ENCODE assay signal across 12 mouse cellular contexts in the genomic region with DNA sequence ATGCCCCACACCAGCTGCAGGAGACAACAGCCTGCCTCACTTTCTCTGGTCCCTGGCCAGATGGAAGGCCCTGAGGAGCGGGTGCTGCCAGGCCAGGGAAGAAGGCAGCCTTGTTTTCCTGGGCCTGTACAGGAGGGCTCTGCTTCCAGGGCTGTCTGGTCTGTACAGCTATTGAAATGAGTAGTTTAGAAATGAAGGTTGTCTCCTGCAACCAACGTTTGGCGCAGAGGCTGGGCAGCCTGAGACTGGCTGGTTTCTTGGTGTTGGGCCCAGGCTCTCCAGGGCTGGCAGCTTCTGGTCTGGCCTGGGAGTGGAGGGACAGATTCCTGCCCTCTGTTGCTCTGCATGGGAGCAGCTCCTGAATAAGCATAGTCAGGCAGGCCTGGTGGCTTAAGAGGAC.
DNase-seq lines count a peak whose midpoint lies in the region; ATAC-seq and TF ChIP-seq lines count a peak whose summit lies in the region.
"Had no signal": no experiment of that assay in that cellular context is flagged by ENCODE, and none has a peak within 500 bp of the region (broad histone marks: within the 10 kb centered on the region; RNA-seq: fewer than 3 reads in every experiment).

No protein-coding gene starts in this region.

- TF ChIP-seq CTCF in cerebellum, adult 2 months (IDR thresholded peaks at IDR 0.05; ENCODE audit: borderline replicate concordance, insufficient read depth, low read depth, low read length) = no peak

- ATAC-seq in hindbrain, embryonic 16.5 days = peak; percentile 63
- no peak for ATAC-seq in forebrain, embryonic 12.5 days (ENCODE audit: low FRiP score)
- ATAC-seq: forebrain, embryonic 16.5 days had no signal

- H3K4me3 ChIP-seq in hindbrain, embryonic 16.5 days (ENCODE audit: low read length) = no peak overlapping the region
- H3K4me3 ChIP-seq in hindbrain, embryonic 10.5 days = no peak overlapping the region
- no peak overlapping the region for H3K4me3 ChIP-seq in cerebellum, adult 2 months (replicated peaks; ENCODE audit: insufficient read depth, low read depth, low read length)
- no peak overlapping the region for H3K4me3 ChIP-seq in forebrain, embryonic 12.5 days (replicated peaks)
- H3K4me3 ChIP-seq: limb, embryonic 15.5 days had no signal

- 71% methylated on average over 3 of the region's 3 CpGs for WGBS in hindbrain, embryonic 16.5 days
- WGBS in hindbrain, embryonic 10.5 days = 84% methylated on average over 3 of the region's 3 CpGs
- 11% methylated on average over 3 of the region's 3 CpGs for WGBS in cerebellum, adult 2 months
- WGBS in forebrain, embryonic 12.5 days = 83% methylated on average over 3 of the region's 3 CpGs

- H3K27ac ChIP-seq in hindbrain, embryonic 16.5 days (ENCODE audit: low read depth, low read length) = peak overlapping the region; percentile 46; the same call in 1 of the 2 replicates
- no peak overlapping the region for H3K27ac ChIP-seq in hindbrain, embryonic 10.5 days
- H3K27ac ChIP-seq in cerebellum, adult 2 months (ENCODE audit: insufficient read depth, low read length) = peak overlapping the region; percentile 26
- no peak overlapping the region for H3K27ac ChIP-seq in forebrain, embryonic 12.5 days
- H3K27ac ChIP-seq: limb, embryonic 15.5 days had no signal

- H3K4me1 ChIP-seq in hindbrain, embryonic 16.5 days (ENCODE audit: control insufficient read depth, insufficient read depth, low read depth, low read length) = peaks cover 3% of the 10 kb centered on the region; the same call in 1 of the 2 replicates
- peaks cover 32% of the 10 kb centered on the region for H3K4me1 ChIP-seq in hindbrain, embryonic 10.5 days (replicated peaks)
- peaks cover 51% of the 10 kb centered on the region for H3K4me1 ChIP-seq in cerebellum, adult 2 months (ENCODE audit: control insufficient read depth, insufficient read depth, low read length)
- peaks cover 8% of the 10 kb centered on the region; the same call in 1 of the 2 replicates for H3K4me1 ChIP-seq in forebrain, embryonic 12.5 days
- H3K4me1 ChIP-seq: limb, embryonic 15.5 days had no signal

- H3K27me3 ChIP-seq in hindbrain, embryonic 16.5 days (replicated peaks; ENCODE audit: control insufficient read depth, insufficient read depth, low read length) = peaks cover 4% of the 10 kb centered on the region; the same call in 1 of the 2 replicates
- H3K27me3 ChIP-seq in hindbrain, embryonic 10.5 days (ENCODE audit: insufficient read depth, poor library complexity, severe bottlenecking) = peaks cover 25% of the 10 kb centered on the region; the same call in 1 of the 2 replicates
- no peaks in the 10 kb centered on the region for H3K27me3 ChIP-seq in cerebellum, adult 2 months (ENCODE audit: control insufficient read depth, insufficient read depth, low read length)
- H3K27me3 ChIP-seq in forebrain, embryonic 12.5 days = 0 out of 2 replicates have a peak, but pooled peaks cover 4% of the 10 kb centered on the region
- H3K27me3 ChIP-seq: limb, embryonic 15.5 days had no signal

- no peak for TF ChIP-seq POLR2A in cerebellum, adult 2 months (IDR thresholded peaks at IDR 0.05; ENCODE audit: borderline replicate concordance, insufficient read depth, low read length)

- no peak overlapping the region for H3K4me2 ChIP-seq in hindbrain, embryonic 16.5 days (ENCODE audit: low read length)
- H3K4me2 ChIP-seq in forebrain, embryonic 12.5 days = no peak overlapping the region
- H3K4me2 ChIP-seq: limb, embryonic 15.5 days had no signal

- H3K9me3 ChIP-seq in hindbrain, embryonic 16.5 days (ENCODE audit: control insufficient read depth, low read length) = no peaks in the 10 kb centered on the region
- no peaks in the 10 kb centered on the region for H3K9me3 ChIP-seq in hindbrain, embryonic 10.5 days
- no peaks in the 10 kb centered on the region for H3K9me3 ChIP-seq in forebrain, embryonic 12.5 days
- H3K9me3 ChIP-seq: limb, embryonic 15.5 days had no signal

- intact Hi-C loops in left cerebral cortex, postnatal 25 days (cut with DNase I) = no loop called here

- H3K9ac ChIP-seq in hindbrain, embryonic 16.5 days (ENCODE audit: low read depth, low read length) = no peak overlapping the region
- no peak overlapping the region for H3K9ac ChIP-seq in forebrain, embryonic 12.5 days
- H3K9ac ChIP-seq: limb, embryonic 15.5 days had no signal

- H3K36me3 ChIP-seq in hindbrain, embryonic 16.5 days (ENCODE audit: control insufficient read depth, insufficient read depth, low read length) = no peaks in the 10 kb centered on the region
- no peaks in the 10 kb centered on the region for H3K36me3 ChIP-seq in hindbrain, embryonic 10.5 days
- no peaks in the 10 kb centered on the region for H3K36me3 ChIP-seq in forebrain, embryonic 12.5 days (replicated peaks)
- H3K36me3 ChIP-seq: limb, embryonic 15.5 days had no signal

- DNase-seq in hindbrain, embryonic 10.5 days (ENCODE audit: low spot score) = no peak
- peak; percentile 65 to 79 for DNase-seq in cerebellum, adult 2 months
- DNase-seq in frontal cortex, postnatal 10 days (ENCODE audit: low spot score in 2 of 2) = peak; percentile 43 to 49
- DNase-seq in left cerebral cortex, postnatal 25 days (ENCODE audit: low spot score in 2 of 2) = peak; percentile 34 to 55
- no peak for DNase-seq in adrenal gland, postnatal 14 days
- DNase-seq: kidney, adult 9 months; lung, postnatal 36 days; thymus, postnatal 14 days had no signal

Comparison
In these comparisons a context has a peak if more than half of its experiments do, and no peak if none do; other contexts are left out.
1. H3K27ac ChIP-seq: peak in hindbrain, embryonic 16.5 days (single experiment) and cerebellum, adult 2 months (single experiment); none in hindbrain, embryonic 10.5 days (single experiment) and forebrain, embryonic 12.5 days (single experiment).
2. DNase-seq: peak in cerebellum, adult 2 months (2 of 2), frontal cortex, postnatal 10 days (2 of 2) and left cerebral cortex, postnatal 25 days (2 of 2); none in hindbrain, embryonic 10.5 days (single experiment) and adrenal gland, postnatal 14 days (single experiment).